Mouse (Mus musculus): Measurements from ENCODE around the gene Chn2.

Gene Chn2

DNA sequence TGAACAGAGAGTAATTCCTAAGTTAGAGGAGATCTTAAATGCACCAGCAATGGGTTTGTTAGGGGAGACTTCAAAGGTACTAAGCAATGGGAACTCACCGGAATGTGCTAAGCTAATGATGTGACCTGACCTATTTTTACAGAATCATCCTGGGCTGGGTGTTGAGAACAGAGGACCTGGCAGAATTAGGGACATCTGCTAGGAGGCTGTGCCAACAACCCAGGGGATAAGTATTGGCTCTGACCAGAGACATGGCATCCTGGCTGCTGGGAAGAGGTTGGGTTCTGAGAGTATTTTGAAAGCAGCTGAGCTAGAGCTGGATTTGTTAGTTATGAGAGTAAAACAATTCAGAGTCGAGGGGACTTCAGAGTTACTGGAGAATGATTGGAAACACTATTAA is 40.5 kb downstream of the Chn2 start:
- DNase-seq: no peak

- DNase-seq: no peak
Measured at GRCm38 (mm10) chr6:54080518-54081285, 41.3 kb downstream of the Chn2 start.

DNA sequence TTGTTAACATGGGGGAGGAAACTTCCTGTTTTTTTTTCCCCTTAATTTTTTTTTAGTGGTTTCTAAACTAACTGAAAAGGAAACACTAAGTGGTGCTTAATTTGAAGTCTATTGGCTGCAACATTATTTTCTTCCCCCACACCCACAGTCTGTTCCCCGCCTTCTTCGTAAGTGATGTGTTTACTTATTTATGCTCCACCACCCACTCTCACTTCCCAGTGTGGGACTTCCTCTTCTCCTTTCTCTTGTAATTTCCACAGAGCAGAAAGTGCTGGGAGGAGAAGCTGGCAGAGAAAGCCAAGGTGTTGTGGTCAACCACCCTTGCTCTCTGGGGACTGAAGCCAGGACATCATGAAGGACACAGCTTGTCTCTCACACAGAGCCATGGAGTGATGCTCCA is 43.2 kb downstream of the Chn2 start:
- DNase-seq: peak in 1 of 2 experiments; percentile 27

GRCm38 (mm10) chr6:54084046-54084445 is 44.7 kb downstream of the Chn2 start:
- no peak for DNase-seq

DNA sequence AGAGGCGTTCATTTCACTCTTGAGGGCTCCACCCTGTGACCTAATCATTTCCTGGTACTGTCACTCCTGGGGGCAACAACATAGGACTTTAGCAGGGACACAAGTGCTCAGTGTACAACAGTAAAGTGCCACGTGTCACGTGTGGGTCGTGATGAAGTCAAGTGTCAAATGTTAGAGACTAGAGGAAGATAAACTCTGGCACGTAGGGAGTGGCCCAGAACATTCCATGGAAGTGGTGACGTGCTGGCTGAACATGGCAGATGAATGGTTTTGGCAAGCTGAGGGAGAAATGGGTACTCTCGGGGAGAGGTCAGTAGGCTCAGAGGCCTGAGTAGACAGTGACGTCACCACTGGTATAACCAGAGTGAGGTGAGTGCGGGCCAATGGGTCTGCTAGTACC is 45.7 kb downstream of the Chn2 start:
- DNase-seq: no peak

GRCm38 (mm10) chr6:54088168-54088567 is 48.8 kb downstream of the Chn2 start:
- DNase-seq: no peak

- DNase-seq: no peak
Measured at GRCm38 (mm10) chr6:54090822-54091221, 51.5 kb downstream of the Chn2 start.

DNA sequence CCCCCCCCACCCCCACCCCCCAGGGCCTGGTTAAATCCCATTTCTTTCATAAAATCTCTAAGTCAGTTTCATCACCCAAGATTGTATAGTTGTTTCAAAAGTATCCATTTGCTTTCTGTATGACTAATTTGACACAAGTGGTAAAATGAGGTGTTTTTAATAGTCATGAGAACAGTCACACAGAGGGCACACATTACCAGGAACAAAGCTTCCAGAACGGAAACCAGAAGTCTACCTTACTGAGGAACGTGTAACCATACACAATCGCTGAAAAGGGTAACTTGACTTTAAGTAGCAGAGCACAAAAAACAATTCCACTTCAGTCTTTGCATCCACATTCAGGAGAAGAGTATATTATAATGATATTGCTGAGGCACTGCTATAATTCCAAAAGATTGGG is 53.6 kb downstream of the Chn2 start:
- no peak for DNase-seq

GRCm38 (mm10) chr6:54096147-54096761 is 56.9 kb downstream of the Chn2 start:
- no peak for DNase-seq

GRCm38 (mm10) chr6:54096836-54097235 is 57.5 kb downstream of the Chn2 start:
- DNase-seq: no peak

DNA sequence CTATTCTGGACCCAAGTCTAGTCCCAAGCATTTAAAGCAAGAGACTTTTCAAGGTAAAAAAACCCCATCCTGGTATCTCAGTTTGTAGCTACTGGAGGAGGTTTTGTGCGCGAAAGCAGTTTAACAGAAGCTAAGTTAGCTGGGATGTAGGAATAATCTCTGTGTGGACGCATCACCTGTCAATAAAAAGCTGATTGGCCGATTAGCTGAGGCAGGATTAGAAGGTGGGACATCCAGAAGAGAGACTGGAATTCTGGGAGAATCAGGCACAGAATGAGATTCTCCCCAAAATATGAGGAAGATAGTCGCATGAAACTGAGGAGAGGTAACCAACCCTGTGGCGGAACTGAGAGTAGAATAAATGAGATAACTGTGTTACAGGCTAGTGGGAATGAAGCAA is 59.0 kb downstream of the Chn2 start:
- DNase-seq: no peak

DNA sequence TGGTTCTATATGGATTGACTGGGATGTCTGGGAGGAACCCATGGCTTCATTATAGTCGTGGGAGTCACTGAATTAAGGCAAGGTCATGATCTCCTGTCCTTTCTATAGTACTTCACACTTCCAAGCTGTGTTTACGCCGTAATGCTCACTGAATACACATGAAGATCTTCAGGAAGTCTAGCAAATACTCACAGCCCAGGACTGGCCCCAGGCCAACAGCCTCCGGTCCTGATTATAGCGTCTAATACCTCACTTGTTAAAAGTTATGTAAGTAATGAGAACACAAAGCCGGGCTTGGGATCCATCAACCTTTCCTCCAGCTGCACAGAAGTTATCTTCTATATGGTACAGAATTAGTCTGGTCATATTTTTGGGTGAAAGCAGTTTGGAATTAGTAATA is 60.3 kb downstream of the Chn2 start:
- peak; percentile 54 to 55 for DNase-seq

DNA sequence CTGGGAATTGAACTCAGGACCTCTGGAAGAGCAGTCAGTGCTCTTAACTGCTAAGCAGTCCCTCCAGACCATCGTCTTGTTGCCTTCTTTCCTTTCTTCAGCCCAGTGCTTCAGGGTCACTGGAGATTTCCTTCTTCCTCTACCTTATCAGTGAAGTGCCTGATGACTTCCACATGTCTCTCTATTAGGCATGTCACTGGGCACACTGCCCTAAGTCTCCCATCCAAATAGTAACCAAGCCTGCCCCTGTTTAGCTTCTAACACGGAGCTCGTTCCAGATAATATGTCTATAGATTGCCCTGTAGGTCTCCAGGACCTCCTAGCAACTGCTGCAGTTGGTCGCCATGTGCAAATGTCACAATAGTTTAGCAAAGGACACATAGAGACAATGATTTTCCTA is 62.9 kb downstream of the Chn2 start:
- DNase-seq: no peak

GRCm38 (mm10) chr6:54103276-54103975 is 64.1 kb downstream of the Chn2 start:
- no peak for DNase-seq

DNA sequence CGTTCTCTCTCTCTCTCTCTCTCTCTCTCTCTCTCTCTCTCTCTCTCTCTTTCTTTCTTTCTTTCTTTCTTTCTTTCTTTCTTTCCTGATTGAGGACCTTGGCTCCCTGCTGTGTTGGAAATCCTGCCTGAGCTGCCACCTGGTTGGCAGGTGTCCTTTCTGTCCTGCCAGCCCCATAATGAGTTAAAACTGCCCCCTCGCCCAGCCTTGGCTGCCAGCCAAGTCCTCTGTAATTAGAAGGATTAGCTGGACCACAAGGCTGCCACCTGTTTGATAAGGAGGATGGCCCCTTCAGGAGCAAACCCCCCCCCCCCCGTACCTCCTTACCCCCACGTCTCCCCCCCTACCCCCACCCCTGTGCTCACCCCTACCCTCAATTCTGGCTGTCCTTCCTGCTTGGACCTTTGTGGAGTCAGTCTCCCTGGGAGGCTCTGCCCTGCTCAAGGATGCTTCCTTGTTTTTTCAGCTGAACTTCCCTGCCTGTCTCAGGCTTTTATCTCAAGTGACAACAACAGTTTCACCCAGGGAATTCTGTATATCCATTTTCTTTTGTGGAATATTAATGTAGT is 72.1 kb downstream of the Chn2 start:
- DNase-seq: no peak

GRCm38 (mm10) chr6:54113338-54113737 is 74.0 kb downstream of the Chn2 start:
- DNase-seq: no peak

GRCm38 (mm10) chr6:54114412-54114811 is 75.1 kb downstream of the Chn2 start:
- no peak for DNase-seq

DNA sequence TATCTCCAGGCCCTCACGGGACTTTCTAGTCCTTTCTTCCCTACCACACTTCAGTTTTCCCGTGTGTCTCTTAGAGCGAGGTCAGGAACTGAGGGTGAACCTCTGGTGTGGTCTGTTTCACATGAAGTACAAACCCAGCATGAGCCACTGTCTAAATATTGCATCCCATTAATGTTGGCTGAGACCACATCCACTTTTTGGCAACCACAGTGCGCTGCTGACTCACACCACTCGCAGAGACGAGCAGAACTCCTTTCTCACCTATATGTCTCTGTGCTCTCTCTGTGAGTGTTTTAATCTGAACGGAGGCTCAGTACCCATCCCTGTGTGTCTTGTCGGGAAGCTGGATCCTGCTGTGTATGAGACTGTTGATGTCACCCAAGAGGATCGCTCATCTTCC is 76.9 kb downstream of the Chn2 start:
- DNase-seq: no peak

DNA sequence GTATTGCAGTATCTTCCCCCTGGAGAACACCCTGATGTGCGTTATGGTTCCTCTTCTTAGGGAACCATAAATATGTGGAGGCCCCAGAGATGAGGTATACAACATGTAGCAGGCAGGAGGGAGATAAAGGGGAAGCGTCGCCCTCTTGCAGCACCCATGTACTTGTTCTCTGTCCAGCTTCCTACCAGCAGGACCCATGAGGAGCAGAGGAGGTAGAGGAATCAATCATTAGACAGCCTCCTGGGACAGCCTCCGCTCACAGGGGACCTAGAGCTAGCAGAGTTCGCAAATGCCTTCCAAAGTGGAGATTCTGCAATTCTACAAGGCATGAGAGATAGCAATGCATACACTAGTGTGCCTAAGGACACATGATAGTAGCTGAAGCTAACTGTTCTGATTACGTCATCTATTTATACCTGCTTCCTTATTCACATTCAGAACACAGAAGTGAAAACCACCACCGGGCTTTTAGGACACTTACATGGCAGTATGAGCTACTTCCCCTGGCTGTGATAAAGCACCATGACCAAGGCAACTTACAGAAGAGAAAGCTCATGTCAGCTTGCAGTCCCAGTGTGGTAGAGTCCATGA is 77.7 kb downstream of the Chn2 start:
- no peak for DNase-seq

GRCm38 (mm10) chr6:54118395-54118794 is 79.0 kb downstream of the Chn2 start:
- no peak for DNase-seq

DNA sequence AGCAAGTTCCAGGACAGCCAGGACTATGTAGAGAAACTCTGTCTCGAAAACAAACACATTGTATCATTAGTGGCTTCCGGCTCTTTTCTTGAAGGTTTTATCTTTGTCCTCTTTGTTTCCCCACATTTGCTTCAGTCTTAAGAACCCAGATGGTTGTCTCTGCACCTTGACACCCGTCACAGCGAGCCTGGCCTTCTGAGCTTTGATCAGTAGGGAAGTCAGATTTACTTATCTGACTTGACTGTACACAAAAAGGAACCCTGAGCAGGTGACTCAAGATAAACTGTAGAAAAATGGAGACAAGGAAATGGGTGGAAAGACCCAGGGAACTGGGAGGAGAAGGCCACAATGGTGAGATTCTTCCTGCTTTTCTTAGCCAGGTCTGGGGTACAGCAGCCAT is 79.5 kb downstream of the Chn2 start:
- DNase-seq: no peak

DNA sequence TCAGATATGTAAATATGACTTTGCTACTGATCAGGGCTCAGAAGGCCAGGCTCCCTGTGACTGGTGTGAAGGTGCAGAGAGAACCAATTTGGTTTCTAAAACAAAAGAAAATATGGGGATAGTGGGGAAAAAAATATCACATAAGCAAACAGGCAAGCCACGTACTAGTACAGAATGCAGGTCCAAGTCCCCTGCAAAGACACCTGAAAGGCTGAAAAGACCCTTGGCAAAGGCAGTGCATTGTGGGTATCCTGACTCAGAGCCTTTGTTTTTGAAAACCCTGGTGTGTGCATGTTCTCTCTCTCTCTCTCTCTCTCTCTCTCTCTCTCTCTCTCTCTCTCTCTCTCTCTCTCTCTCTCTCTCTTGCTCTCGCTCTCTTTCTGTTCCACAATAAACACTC is 80.1 kb downstream of the Chn2 start:
- DNase-seq: no peak

- no peak for DNase-seq
Measured at GRCm38 (mm10) chr6:54119885-54120666, 80.7 kb downstream of the Chn2 start.

Measured in kidney, adult 8-10 months (tissue).